ENCODE assay signal across 26 mouse cellular contexts in the genomic region with DNA sequence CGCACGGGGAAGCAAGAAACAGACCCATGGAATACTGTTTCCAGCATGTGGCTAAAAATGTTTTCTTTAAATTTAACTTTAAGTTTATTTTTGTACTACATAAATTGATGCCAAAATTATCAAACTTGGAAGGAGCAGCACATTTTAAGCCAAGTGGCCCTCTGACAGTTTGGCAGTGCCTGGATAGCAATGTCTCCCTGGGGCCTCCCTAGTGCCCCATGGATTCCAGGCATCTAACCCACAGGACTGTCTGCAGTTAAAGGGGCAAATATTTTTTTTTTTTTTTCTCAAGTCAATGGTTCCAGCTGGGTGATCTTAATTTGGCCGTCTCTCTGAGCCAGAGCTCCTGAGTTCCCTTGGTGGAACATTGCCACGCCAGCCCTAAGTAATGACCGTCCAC. TPM values are rescaled to one million over a fixed set of nuclear protein-coding genes. Genes with fewer than 3 reads are reported as not detected.
"Had no signal": no experiment of that assay in that cellular context is flagged by ENCODE, and none has a peak within 500 bp of the region (broad histone marks: within the 10 kb centered on the region; RNA-seq: fewer than 3 reads in every experiment).

No protein-coding gene starts in this region.

- H3K27ac ChIP-seq: heart, embryonic 10.5 days; hindbrain, embryonic 10.5 days; hindbrain, embryonic 12.5 days; hindbrain, embryonic 14.5 days; intestine, embryonic 15.5 days; layer of hippocampus, adult 2 months; left cerebral cortex, adult 2 months; limb, embryonic 10.5 days; limb, embryonic 12.5 days; liver, embryonic 13.5 days had no signal

- H3K36me3 ChIP-seq: heart, embryonic 10.5 days; heart, embryonic 12.5 days; hindbrain, embryonic 10.5 days; hindbrain, embryonic 12.5 days; intestine, embryonic 15.5 days; limb, embryonic 10.5 days; limb, embryonic 12.5 days; liver, embryonic 13.5 days had no signal

- H3K9me3 ChIP-seq: heart, embryonic 10.5 days; heart, embryonic 12.5 days; hindbrain, embryonic 10.5 days; hindbrain, embryonic 12.5 days; intestine, embryonic 15.5 days; limb, embryonic 10.5 days; limb, embryonic 12.5 days; liver, embryonic 13.5 days had no signal

- ATAC-seq: hindbrain, embryonic 16.5 days; inflammation-experienced regulatory T-cells, adult 6 months; intestine, embryonic 15.5 days; intestine, postnatal 0 days had no signal

- H3K9ac ChIP-seq: heart, embryonic 12.5 days; hindbrain, embryonic 12.5 days; hindbrain, embryonic 14.5 days; intestine, embryonic 15.5 days; limb, embryonic 12.5 days; liver, embryonic 13.5 days had no signal

- H3K4me3 ChIP-seq: heart, embryonic 10.5 days; heart, embryonic 12.5 days; hindbrain, embryonic 10.5 days; hindbrain, embryonic 12.5 days; intestine, embryonic 15.5 days; layer of hippocampus, adult 2 months; left cerebral cortex, adult 2 months; limb, embryonic 10.5 days; limb, embryonic 12.5 days; liver, embryonic 13.5 days had no signal

- H3K27me3 ChIP-seq: heart, embryonic 12.5 days; hindbrain, embryonic 12.5 days; intestine, embryonic 15.5 days; limb, embryonic 12.5 days had no signal

- DNase-seq: gastrocnemius, postnatal 25 days; heart, adult 18-20 months; heart, postnatal 10 days; heart, postnatal 4 days; kidney, adult 18-20 months; kidney, adult 8-10 months; kidney, postnatal 10 days; kidney, postnatal 25 days; kidney, postnatal 4 days; liver; liver, embryonic 13.5 days had no signal

- H3K4me1 ChIP-seq: heart, embryonic 10.5 days; hindbrain, embryonic 12.5 days; intestine, embryonic 15.5 days; limb, embryonic 12.5 days had no signal

- H3K4me2 ChIP-seq: heart, embryonic 12.5 days; hindbrain, embryonic 12.5 days; hindbrain, embryonic 14.5 days; intestine, embryonic 15.5 days; limb, embryonic 12.5 days; liver, embryonic 11.5 days; liver, embryonic 13.5 days had no signal

RNA-seq across cellular contexts. Expression of gene Olfml2a, which starts 11.4 kb away (rescaled TPM):
- total RNA-seq: granulocyte monocyte progenitor cell, adult 5-6 weeks had no signal
